Mouse (Mus musculus) bone marrow macrophage, adult 2 months (primary cell): ENCODE results near the gene Fam222a. TPM values are rescaled to one million over a fixed set of nuclear protein-coding genes. Genes with fewer than 3 reads are reported as not detected.

Experiments used
- H3K27ac ChIP-seq: 2 replicates; pipeline ENCODE4 v1.5.1; 2012; ENCODE audit warnings: low read depth, low read length; ENCODE audit not compliant: insufficient read depth
- H3K4me1 ChIP-seq: 2 replicates; pipeline ENCODE4 v1.6.1; 2012; ENCODE audit warnings: low read length; ENCODE audit not compliant: control insufficient read depth, insufficient read depth
- H3K4me3 ChIP-seq: 2 replicates; pipeline ENCODE4 v1.5.1; 2012; ENCODE audit warnings: mild to moderate bottlenecking, low read length, moderate library complexity; ENCODE audit not compliant: insufficient read depth
- CTCF ChIP-seq: IDR thresholded peaks from 2 replicates; pipeline ENCODE4 v1.5.1; 2012; ENCODE audit warnings: low read depth, mild to moderate bottlenecking, low read length, moderate library complexity
- POLR2A ChIP-seq: IDR thresholded peaks from 2 replicates; pipeline ENCODE4 v1.6.1; 2012; ENCODE audit warnings: mild to moderate bottlenecking, low read depth, low read length, borderline replicate concordance
- polyA plus RNA-seq: library from polyadenylated mRNA; stranded (reverse); fragments of >200 nt; gene quantifications from 2 replicates; pipeline ENCODE4 v1.2.4, GENCODE M21; 2012; ENCODE audit not compliant: missing spikeins, insufficient read depth, insufficient read length

Gene Fam222a
- polyA plus RNA-seq, 1 experiment = 1.9 TPM

DNA sequence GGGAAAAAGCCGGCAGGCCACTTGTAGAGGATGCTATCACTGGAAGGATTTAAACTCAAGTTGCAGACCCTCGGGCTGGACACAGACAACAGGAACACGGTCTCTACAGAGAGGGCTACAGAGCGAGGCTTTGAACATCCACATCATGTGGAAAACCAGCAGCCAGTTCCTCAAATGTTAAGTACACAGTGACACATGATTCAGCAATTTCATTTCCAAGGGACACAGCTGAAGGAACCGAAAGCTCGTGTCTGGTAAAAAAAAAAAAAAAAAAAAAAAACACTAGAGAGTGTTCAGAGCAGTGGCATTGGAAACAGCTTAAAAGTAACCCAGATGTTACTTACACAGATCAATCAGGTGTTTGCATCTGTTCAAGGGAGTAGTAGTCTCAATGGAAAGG, 93.2 kb downstream of the Fam222a start:
- peaks cover 15% of the 10 kb centered on the region for H3K4me1 ChIP-seq

More for the DNA sequence above, 93.2 kb downstream of the Fam222a start:
- TF ChIP-seq POLR2A = no peak
- TF ChIP-seq CTCF = no peak
- peak overlapping the region; percentile 93 for H3K27ac ChIP-seq
- H3K4me3 ChIP-seq = no peak overlapping the region

Other genes starting within 250 kb of the Fam222a start
- gene Kctd10, start 187.5 kb upstream of the Fam222a start, polyA plus RNA-seq = 35.0 and 41.1 TPM in 2 replicates
- 46.3 and 52.0 TPM in 2 replicates for gene Ube3b, start 187.4 kb upstream of the Fam222a start, polyA plus RNA-seq
- 6.7 and 7.5 TPM in 2 replicates for gene Mmab, start 124.0 kb upstream of the Fam222a start, polyA plus RNA-seq
- 11.2 and 13.3 TPM in 2 replicates for gene Mvk, start 123.7 kb upstream of the Fam222a start, polyA plus RNA-seq
- gene Trpv4, start 90.4 kb downstream of the Fam222a start, polyA plus RNA-seq = 27.4 and 31.8 TPM in 2 replicates
- 336 and 371 TPM in 2 replicates for gene Gltp, start 123.0 kb downstream of the Fam222a start, polyA plus RNA-seq
- gene Tchp, start 139.7 kb downstream of the Fam222a start, polyA plus RNA-seq = 13.1 and 13.7 TPM in 2 replicates
- 102 and 116 TPM in 2 replicates for gene Ankrd13a, start 206.7 kb downstream of the Fam222a start, polyA plus RNA-seq
- gene Git2, start 207.5 kb downstream of the Fam222a start, polyA plus RNA-seq = 111 and 116 TPM in 2 replicates